Mouse (Mus musculus) C2C12 (cell line): ENCODE data around the gene Wnt11.

Source experiments
- CEBPB ChIP-seq: IDR thresholded peaks from one replicate; pipeline ENCODE4 v1.6.1; 2011; ENCODE audit warnings: low read depth, mild to moderate bottlenecking, control low read depth, moderate library complexity
- CTCF ChIP-seq: IDR thresholded peaks from one replicate; pipeline ENCODE4 v1.5.1; 2011; ENCODE audit not compliant: control insufficient read depth, insufficient read depth, insufficient read length
- FOSL1 ChIP-seq: IDR thresholded peaks from one replicate; pipeline ENCODE4 v1.8.0; 2011; ENCODE audit warnings: mild to moderate bottlenecking, low read length; ENCODE audit not compliant: poor library complexity, insufficient read depth, severe bottlenecking
- MAX ChIP-seq: IDR thresholded peaks from one replicate; pipeline ENCODE4 v1.6.1; 2011; ENCODE audit warnings: mild to moderate bottlenecking, control low read depth
- MYOD1 ChIP-seq: IDR thresholded peaks from one replicate; pipeline ENCODE4 v1.6.1; 2011; ENCODE audit warnings: low read depth; ENCODE audit not compliant: control insufficient read depth, insufficient read length
- MYOG ChIP-seq: IDR thresholded peaks from one replicate; pipeline ENCODE4 v1.6.1; 2011; ENCODE audit not compliant: control insufficient read depth, insufficient read length; ENCODE audit errors: extremely low read depth
- USF1 ChIP-seq: IDR thresholded peaks from one replicate; pipeline ENCODE4 v1.6.1; 2011; ENCODE audit warnings: low read depth, mild to moderate bottlenecking, control low read depth, moderate library complexity

DNA sequence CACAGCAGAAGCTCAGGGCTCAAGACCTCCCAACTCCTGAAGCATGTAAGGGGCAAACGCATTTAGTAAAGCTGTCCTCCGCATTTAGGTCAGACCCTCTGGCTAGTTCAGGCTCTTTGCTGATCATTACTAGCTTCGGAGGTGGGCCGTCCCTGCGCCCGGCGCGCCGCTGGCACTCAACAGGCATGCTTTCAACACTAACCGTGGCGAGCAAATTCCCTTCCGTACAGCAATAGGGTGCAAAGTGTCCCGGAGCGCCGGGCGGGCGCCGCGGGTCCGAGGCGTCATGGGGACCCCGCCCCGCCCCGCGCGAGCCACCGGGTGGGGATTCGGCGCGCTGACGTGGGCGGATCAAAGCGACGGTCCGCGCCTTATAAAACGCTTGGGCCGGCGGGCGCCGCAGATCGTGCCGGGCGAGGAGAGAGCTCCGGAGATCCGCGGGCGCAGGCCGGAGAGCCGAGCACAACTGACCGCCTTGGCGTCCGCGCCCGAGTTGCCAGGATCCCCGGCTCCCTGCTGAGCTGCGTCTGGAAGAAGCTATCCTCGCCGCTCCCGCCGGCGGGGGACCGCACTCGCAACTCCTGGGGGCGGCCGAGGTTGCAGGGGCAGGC, at the start of gene Wnt11:
- TF ChIP-seq CTCF, result no peak
- TF ChIP-seq MAX, result no peak
- TF ChIP-seq FOSL1, result no peak
- TF ChIP-seq MYOG, result no peak
- TF ChIP-seq MYOD1, result no peak
- TF ChIP-seq USF1, result no peak
- no peak for TF ChIP-seq CEBPB
